In the genomic region with DNA sequence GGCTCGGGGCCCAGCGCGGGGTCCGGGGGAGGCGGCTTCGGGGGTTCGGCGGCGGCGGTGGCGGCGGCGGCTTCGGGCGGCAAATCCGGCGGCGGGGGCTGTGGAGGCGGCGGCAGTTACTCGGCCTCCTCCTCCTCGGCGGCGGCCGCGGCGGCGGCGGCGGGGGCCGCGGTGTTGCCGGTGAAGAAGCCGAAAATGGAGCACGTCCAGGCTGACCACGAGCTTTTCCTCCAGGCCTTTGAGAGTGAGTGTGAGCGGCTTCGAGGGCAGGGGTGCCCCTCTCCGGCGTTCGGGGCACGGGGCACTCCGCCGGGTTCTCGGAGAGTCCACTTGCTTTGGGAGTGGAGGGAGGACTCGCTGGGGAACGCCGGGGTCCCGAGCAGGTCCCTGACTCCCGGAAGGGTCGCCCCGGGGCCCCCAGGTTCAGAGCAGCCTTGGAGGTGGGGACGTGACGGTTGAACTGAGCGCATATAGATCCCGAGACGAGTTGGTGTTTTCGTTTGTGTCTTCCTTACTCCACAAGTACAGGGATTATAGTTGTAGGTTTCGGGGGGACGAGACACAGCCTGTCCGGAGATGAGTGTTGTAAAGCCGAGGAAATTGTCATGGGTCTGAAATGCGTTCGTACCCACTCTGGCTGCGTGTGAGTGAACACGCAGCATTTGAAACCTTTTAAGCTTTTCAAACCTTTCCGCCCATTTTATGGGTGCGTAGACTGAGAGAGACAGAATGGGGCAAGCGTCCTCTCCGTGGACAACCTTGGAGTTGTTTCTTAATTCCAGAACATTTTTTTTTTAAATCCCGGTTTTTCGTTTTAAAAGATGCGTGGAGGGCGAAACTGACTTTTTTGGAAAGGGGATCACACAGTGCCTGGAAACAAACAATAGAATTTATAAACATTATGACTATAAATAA, we compare ENCODE assay signal across 8 mouse cellular contexts. TPM values are rescaled to one million over a fixed set of nuclear protein-coding genes. Genes with fewer than 3 reads are reported as not detected.
DNase-seq lines count a peak whose midpoint lies in the region; ATAC-seq and TF ChIP-seq lines count a peak whose summit lies in the region.

No protein-coding gene starts in this region.

- no peaks in the 10 kb centered on the region for H3K9me3 ChIP-seq in E14TG2a.4 (ENCODE audit: low read length)
- H3K9me3 ChIP-seq in hindbrain, embryonic 11.5 days (ENCODE audit: control insufficient read depth, low read length): no peaks in the 10 kb centered on the region
- H3K9me3 ChIP-seq in lung, embryonic 15.5 days: no peaks in the 10 kb centered on the region
- no peaks in the 10 kb centered on the region for H3K9me3 ChIP-seq in stomach, postnatal 0 days (ENCODE audit: control insufficient read depth, low read length)

- H3K9ac ChIP-seq in hindbrain, embryonic 11.5 days (ENCODE audit: low read depth, low read length): peak overlapping the region; percentile 95
- H3K9ac ChIP-seq in lung, embryonic 15.5 days: peak overlapping the region; percentile 98
- H3K9ac ChIP-seq in stomach, postnatal 0 days (ENCODE audit: low read length): peak overlapping the region; percentile 91

- no peaks in the 10 kb centered on the region for H3K36me3 ChIP-seq in kidney, adult 2 months (ENCODE audit: control insufficient read depth, insufficient read depth, low read length)
- peaks cover 34% of the 10 kb centered on the region for H3K36me3 ChIP-seq in E14TG2a.4 (ENCODE audit: insufficient read depth, low read length)
- H3K36me3 ChIP-seq in hindbrain, embryonic 11.5 days (ENCODE audit: control insufficient read depth, insufficient read depth, low read length): no peaks in the 10 kb centered on the region
- peaks cover 17% of the 10 kb centered on the region for H3K36me3 ChIP-seq in lung, embryonic 15.5 days
- no peaks in the 10 kb centered on the region for H3K36me3 ChIP-seq in stomach, postnatal 0 days (ENCODE audit: control insufficient read depth, insufficient read depth, low read length)

- H3K4me3 ChIP-seq in kidney, adult 2 months (ENCODE audit: insufficient read depth, low read depth, low read length): peak overlapping the region; percentile 79
- H3K4me3 ChIP-seq in E14TG2a.4 (replicated peaks; ENCODE audit: low read length): peak overlapping the region; percentile 99
- peak overlapping the region; percentile 96 for H3K4me3 ChIP-seq in hindbrain, embryonic 11.5 days (ENCODE audit: low read depth, low read length)
- peak overlapping the region; percentile 99 for H3K4me3 ChIP-seq in lung, embryonic 15.5 days
- peak overlapping the region; percentile 94 for H3K4me3 ChIP-seq in stomach, postnatal 0 days (ENCODE audit: low read depth, low read length)

- H3K27me3 ChIP-seq in kidney, adult 2 months (replicated peaks; ENCODE audit: control insufficient read depth, insufficient read depth, low read length): no peaks in the 10 kb centered on the region
- H3K27me3 ChIP-seq in E14TG2a.4 (ENCODE audit: insufficient read depth, low read length): no peaks in the 10 kb centered on the region
- H3K27me3 ChIP-seq in hindbrain, embryonic 11.5 days (ENCODE audit: control insufficient read depth, insufficient read depth, low read length): no peaks in the 10 kb centered on the region
- no peaks in the 10 kb centered on the region for H3K27me3 ChIP-seq in lung, embryonic 15.5 days
- H3K27me3 ChIP-seq in stomach, postnatal 0 days (ENCODE audit: control insufficient read depth, insufficient read depth, low read length): no peaks in the 10 kb centered on the region

- peak overlapping the region; percentile 42 for H3K4me2 ChIP-seq in hindbrain, embryonic 11.5 days (replicated peaks; ENCODE audit: low read depth, low read length)
- peak overlapping the region; percentile 58 for H3K4me2 ChIP-seq in lung, embryonic 15.5 days
- H3K4me2 ChIP-seq in stomach, postnatal 0 days (replicated peaks; ENCODE audit: low read depth): peak overlapping the region; percentile 73

- peak overlapping the region; percentile 39; the same call in 1 of the 2 replicates for H3K27ac ChIP-seq in kidney, adult 2 months (ENCODE audit: insufficient read depth, low read depth, low read length)
- peak overlapping the region; percentile 99 for H3K27ac ChIP-seq in hindbrain, embryonic 11.5 days (ENCODE audit: low read depth, low read length)
- H3K27ac ChIP-seq in lung, embryonic 15.5 days: peak overlapping the region; percentile 100
- peak overlapping the region; percentile 95 for H3K27ac ChIP-seq in stomach, postnatal 0 days (replicated peaks)

- TF ChIP-seq CTCF in kidney, adult 2 months (conservative IDR thresholded peaks at IDR 0.05; ENCODE audit: insufficient read depth, insufficient read length, low read depth, low read length): no peak
- no peak for TF ChIP-seq CTCF in E14TG2a.4 (conservative IDR thresholded peaks at IDR 0.05; ENCODE audit: low read length)
- TF ChIP-seq CTCF in stomach, postnatal 0 days (IDR thresholded peaks at IDR 0.05; ENCODE audit: low read depth): no peak

- H3K4me1 ChIP-seq in kidney, adult 2 months (ENCODE audit: control insufficient read depth, insufficient read depth, low read length): no peaks in the 10 kb centered on the region
- H3K4me1 ChIP-seq in E14TG2a.4 (replicated peaks; ENCODE audit: low read depth, low read length): peaks cover 21% of the 10 kb centered on the region
- no peaks in the 10 kb centered on the region for H3K4me1 ChIP-seq in hindbrain, embryonic 11.5 days (replicated peaks; ENCODE audit: control insufficient read depth, insufficient read depth, low read length)
- H3K4me1 ChIP-seq in lung, embryonic 15.5 days: peaks cover 3% of the 10 kb centered on the region
- no peaks in the 10 kb centered on the region for H3K4me1 ChIP-seq in stomach, postnatal 0 days (replicated peaks; ENCODE audit: control insufficient read depth, insufficient read depth)

- peak; percentile 62 for ATAC-seq in hindbrain, embryonic 11.5 days (ENCODE audit: low FRiP score)
- peak; percentile 36 for ATAC-seq in lung, embryonic 15.5 days (ENCODE audit: borderline replicate concordance, extremely low read depth, low FRiP score, low TSS enrichment)
- peak; percentile 34 for ATAC-seq in stomach, postnatal 0 days (ENCODE audit: low FRiP score, low TSS enrichment)

- no peak for TF ChIP-seq POLR2A in kidney, adult 2 months (IDR thresholded peaks at IDR 0.05; ENCODE audit: low read depth, low read length)

- WGBS in kidney, adult 2 months: under 1% methylated on average over 74 of the region's 74 CpGs
- under 1% methylated on average over 48 of the region's 74 CpGs for WGBS in hindbrain, embryonic 11.5 days
- WGBS in lung, embryonic 15.5 days: under 1% methylated on average over 63 of the region's 74 CpGs
- under 1% methylated on average over 71 of the region's 74 CpGs for WGBS in stomach, postnatal 0 days

- DNase-seq in kidney, adult 2 months: no peak
- no peak for DNase-seq in kidney, adult 11 months
- peak; percentile 46 for DNase-seq in embryo, embryonic 11 days
- peak; percentile 68 for DNase-seq in hindbrain, embryonic 11.5 days (ENCODE audit: low spot score)
- DNase-seq in stomach, postnatal 0 days (ENCODE audit: low spot score): no peak
- DNase-seq in layer of hippocampus, adult 11-12 months (ENCODE audit: low spot score): no peak

- TF ChIP-seq EP300 in stomach, postnatal 0 days (optimal IDR thresholded peaks at IDR 0.05): no peak

RNA-seq across cellular contexts. Expression of gene Suz12, which starts 0.7 kb away (rescaled TPM):
- 4.3 and 5.7 TPM in 2 replicates for polyA plus RNA-seq in kidney, adult 2 months (2012; rRNA removed)
- polyA plus RNA-seq in hindbrain, embryonic 11.5 days (2014; fragmentation: Nextera tagmentation; extraction: Ambion mirVana): 26.1 and 36.1 TPM in 2 replicates
- 18.3 and 20.5 TPM in 2 replicates for polyA plus RNA-seq in lung, embryonic 15.5 days (2015; fragmentation: Nextera tagmentation; extraction: Ambion mirVana)
- 7.9 and 8.4 TPM in 2 replicates for polyA plus RNA-seq in stomach, postnatal 0 days (2015; fragmentation: Nextera tagmentation; extraction: Ambion mirVana)

RNA-seq across cellular contexts. Expression of gene Utp6, which starts 31.4 kb away (rescaled TPM):
- 7.7 and 10.3 TPM in 2 replicates for polyA plus RNA-seq in kidney, adult 2 months (2012; rRNA removed)
- polyA plus RNA-seq in hindbrain, embryonic 11.5 days (2014; fragmentation: Nextera tagmentation; extraction: Ambion mirVana): 84.5 and 87.5 TPM in 2 replicates
- polyA plus RNA-seq in lung, embryonic 15.5 days (2015; fragmentation: Nextera tagmentation; extraction: Ambion mirVana): 50.4 and 55.0 TPM in 2 replicates
- 25.5 and 26.2 TPM in 2 replicates for polyA plus RNA-seq in stomach, postnatal 0 days (2015; fragmentation: Nextera tagmentation; extraction: Ambion mirVana)

Comparison
In these comparisons a context has a peak if more than half of its experiments do, and no peak if none do; other contexts are left out.
1. DNase-seq: peak in embryo, embryonic 11 days (single experiment) and hindbrain, embryonic 11.5 days (single experiment); none in kidney, adult 2 months (single experiment), kidney, adult 11 months (single experiment), stomach, postnatal 0 days (single experiment) and layer of hippocampus, adult 11-12 months (single experiment).
2. H3K27ac ChIP-seq: peak in every context shown above with its lines; median percentile 100 in lung, embryonic 15.5 days; 99 in hindbrain, embryonic 11.5 days; 95 in stomach, postnatal 0 days; 39 in kidney, adult 2 months.
3. Peak in every context shown above with its lines, with median percentiles within 50 percentile points of each other: H3K4me3 ChIP-seq, ATAC-seq, H3K4me2 ChIP-seq and H3K9ac ChIP-seq.